Mouse (Mus musculus): ENCODE results near the gene Rad1. TPM values are rescaled to one million over a fixed set of nuclear protein-coding genes. Genes with fewer than 3 reads are reported as not detected.
"Not testable (repeated sequence)": the region's sequence is repeated elsewhere in the genome, so short reads cannot be mapped to it uniquely, and the experiment has no call there.

The Rad1 gene
- total RNA-seq (2021): 1 to 10 TPM; 7.2 to 8.5 TPM
- long read RNA-seq, experiment 1, transcript Rad1-201 (6 exons, 1,514 nt): major isoform, 8 of 15 reads
- long read RNA-seq, experiment 1, partial matches to known transcripts: 0 of 15 reads
- long read RNA-seq, experiment 1, other reads (novel, unspliced or antisense): 7 of 15 reads
- long read RNA-seq, experiment 2, transcript Rad1-201 (6 exons, 1,514 nt): major isoform, 7 of 20 reads
- long read RNA-seq, experiment 2, partial matches to known transcripts: 6 of 20 reads
- long read RNA-seq, experiment 2, other reads (novel, unspliced or antisense): 7 of 20 reads

DNA sequence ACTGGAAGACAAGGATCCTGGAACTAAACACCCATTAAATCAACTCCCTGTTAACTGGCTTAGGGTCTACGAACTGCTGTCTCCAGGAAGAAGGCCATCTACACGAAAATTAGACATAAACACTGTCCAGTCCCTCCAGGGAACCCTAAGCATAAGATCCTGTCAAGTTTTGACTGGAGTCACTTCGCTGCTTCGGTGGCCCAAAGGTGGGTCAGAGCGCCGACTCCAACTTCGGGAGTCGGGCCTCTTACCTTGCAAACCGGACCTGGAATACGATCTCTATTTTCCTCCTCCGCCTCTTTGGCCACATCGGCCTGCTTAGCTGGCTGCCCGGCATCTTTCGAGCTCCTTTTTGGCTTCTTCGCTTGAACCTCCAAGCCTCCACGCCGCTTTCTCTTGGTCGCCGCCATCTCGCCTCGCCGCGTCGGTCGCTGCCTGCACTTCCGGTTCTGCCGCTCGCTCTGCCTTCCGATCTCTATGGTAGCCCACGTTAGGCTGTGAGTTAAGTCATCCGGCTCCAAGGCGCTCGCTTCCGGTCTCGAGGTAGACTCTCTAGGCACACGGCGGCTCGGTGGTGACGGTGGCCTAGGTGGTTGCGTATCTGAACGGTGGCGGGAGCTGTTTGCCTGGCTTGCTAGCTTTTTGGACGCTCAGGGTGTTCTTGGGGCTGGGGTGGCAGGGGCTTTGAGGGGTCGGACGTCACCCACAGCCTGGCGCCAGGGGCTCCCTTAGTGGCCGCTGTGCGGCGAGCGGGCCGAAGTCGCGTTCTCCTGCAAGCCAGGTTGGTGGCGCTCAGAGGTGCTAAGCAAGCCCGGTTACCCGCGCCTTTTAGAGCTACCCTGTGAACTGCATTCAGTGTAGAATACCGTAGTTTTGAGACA lies at the start of gene Rad1, which contains the start of gene Brix1:
Gene Rad1, plus strand, starts transcription at position 535 of the 881 bp plus-strand sequence.
Gene Brix1, minus strand, starts transcription at position 464 of the 881 bp plus-strand sequence.
- peak; percentile 92 to 93 for DNase-seq
- intact Hi-C loops (cut with DNase I): loop anchor here (10.0 kb wide), 1 partner anchor 909 kb away; the partner anchor contains the start of gene Tars

DNA sequence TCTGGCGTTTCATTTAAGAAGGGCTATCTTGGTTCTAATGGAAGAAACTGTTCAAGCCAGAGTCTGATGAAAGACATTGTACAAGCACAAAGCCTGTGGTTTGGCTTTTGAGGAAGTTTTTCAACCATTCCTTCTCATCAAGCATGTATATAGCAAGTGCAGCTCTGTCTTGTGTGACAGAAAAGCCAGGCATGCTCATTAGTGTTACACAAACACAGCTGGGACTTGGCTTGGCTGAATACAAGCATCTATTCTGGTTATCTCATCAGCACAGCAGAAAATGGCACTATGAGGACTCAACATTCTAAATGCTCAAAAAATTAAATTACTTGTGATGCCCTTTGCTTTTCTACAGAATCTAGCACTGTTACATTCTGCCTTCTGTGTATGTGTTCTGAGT lies 48.9 kb upstream of the Rad1 start:
- no peak for DNase-seq
- intact Hi-C loops (cut with DNase I): no loop called here

GRCm38 (mm10) chr15:10439963-10440362 lies 45.9 kb upstream of the Rad1 start:
- intact Hi-C loops (cut with DNase I): loop anchor here (5.0 kb wide), 1 partner anchor 983 kb away; no protein-coding TSS in a partner anchor
- DNase-seq: peak; percentile 8 to 12

DNA sequence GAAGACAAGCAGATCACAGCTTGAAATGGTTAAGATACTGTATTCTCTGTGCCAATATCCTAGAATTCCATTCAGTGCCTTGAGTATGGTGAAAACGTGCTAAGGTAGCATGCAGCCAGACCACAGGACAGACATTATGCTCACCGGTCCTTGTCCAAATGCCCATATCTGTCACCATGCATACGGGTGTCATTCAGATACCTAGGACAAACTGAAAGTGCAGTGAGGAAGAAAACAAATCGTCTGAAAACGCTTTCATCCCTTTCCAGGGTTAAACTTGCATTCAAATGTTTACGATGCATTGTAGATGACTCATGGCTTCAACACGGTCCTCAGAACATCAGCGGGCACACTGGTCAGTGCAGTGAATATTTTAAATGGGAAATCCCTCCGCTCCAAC lies 44.3 kb upstream of the Rad1 start:
- intact Hi-C loops (cut with DNase I): loop anchor here (5.0 kb wide), 1 partner anchor 984 kb away; no protein-coding TSS in a partner anchor
- DNase-seq: no peak

DNA sequence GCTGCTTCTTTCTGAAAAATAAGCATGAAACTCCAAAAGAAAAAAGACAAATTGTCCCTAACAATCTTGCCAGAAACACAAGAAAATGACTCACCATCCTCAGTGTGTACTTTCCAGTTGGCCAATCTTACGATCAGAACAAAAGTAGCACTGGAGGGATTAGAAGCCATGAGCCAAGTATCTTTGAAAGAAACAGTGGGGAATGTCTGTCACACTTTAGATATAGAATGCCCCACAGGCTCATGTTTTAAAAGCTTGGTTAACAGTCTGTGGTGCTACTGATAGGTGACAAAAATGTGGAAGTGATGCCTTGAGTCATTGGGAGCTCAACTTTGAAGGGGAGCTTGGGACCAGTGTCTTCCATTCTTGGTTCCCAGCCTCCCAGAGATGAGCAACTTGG lies 43.5 kb upstream of the Rad1 start:
- no peak for DNase-seq
- intact Hi-C loops (cut with DNase I): loop anchor here (5.0 kb wide), 1 partner anchor 985 kb away; no protein-coding TSS in a partner anchor

GRCm38 (mm10) chr15:10447102-10447501 lies 38.7 kb upstream of the Rad1 start:
- intact Hi-C loops (cut with DNase I): no loop called here
- DNase-seq: no peak

DNA sequence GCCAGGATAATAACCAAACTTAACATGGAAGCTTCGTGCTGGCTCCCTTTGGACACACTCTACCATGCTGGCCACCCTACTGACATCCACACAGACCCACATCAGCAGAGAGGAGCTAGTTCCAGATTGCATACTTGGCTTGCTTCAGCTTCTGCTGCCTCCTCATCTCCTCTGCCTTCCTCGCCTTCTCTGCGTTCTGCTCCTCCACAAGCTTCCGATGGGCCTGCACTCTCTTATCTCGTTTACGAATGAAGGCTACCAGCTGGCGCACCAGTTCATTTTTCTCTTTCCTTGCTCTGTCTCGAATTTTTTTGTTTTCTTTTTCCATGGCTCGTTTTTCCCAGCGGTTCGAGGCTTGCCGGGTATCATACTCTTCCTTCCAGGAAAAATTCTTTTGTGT lies 24.8 kb upstream of the Rad1 start:
- DNase-seq: peak in 1 of 2 experiments; percentile 14

GRCm38 (mm10) chr15:10463555-10463954 lies 22.3 kb upstream of the Rad1 start:
- DNase-seq: no peak
- intact Hi-C loops (cut with DNase I): no loop called here

More for the DNA sequence above, 24.8 kb upstream of the Rad1 start:
- intact Hi-C loops (cut with DNase I): no loop called here

GRCm38 (mm10) chr15:10464678-10465077 lies 21.1 kb upstream of the Rad1 start:
- intact Hi-C loops (cut with DNase I): no loop called here
- DNase-seq: no peak

GRCm38 (mm10) chr15:10468761-10469160 lies 17.1 kb upstream of the Rad1 start:
- DNase-seq: no peak
- intact Hi-C loops (cut with DNase I): no loop called here

DNA sequence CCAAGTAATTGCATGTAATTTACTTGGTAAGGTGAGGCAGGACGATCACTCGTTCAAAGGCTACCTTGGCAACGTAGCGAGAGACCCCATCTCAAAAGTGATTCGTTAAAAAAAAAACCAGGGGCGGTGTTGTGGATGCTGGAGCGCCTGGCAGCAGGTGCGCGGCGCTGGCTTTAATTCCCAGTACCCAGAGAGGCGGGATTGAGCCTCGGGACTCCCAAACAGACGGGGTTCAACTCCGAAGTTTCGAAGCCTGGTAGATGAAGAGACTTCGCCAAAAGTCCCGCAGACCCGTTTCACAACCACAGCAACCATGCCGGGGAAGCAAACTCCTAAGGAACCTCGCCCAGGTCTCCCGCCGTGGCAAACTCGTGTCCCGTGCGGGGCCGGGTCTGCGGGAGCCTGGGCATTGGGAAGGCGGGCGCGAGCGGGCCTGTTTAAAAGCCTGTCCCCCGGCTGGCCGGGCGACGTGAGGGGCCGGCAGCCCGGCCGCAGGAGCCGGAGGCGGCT lies 16.1 kb upstream of the Rad1 start:
- intact Hi-C loops (cut with DNase I): no loop called here
- no peak for DNase-seq

DNA sequence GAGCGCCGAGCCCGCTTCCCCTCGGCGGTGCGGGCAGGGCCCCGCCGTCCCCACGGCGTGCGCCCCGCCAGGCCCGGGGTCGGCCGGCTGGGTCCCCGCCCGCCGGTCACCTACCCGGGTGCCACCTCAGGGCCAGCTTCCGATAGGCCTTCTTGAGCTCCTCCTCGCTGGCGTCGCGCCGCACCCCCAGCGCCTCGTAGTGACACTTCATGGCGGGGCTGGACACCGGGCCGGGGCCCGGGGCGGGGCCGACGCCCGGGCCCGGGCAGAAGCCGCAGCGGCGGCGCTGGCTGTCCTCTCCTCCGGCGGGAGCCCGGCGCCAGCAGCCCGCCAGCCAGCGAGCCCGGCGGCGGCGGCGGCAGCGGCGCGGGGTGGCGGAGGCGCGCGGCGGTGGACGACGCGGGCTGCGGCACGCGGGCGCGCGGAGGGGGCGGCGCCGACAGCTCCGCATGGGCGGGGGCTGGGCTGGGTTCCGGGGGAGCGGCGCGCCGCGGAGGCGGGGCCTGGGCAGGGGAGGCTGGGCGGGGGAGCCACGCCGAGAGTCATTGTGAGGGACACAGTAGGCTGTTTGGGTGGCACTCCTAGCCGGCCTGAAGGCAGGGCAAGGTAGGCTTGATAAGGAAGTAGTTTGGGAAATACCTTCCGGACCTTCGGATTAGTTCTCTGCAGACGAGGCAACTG lies 15.5 kb upstream of the Rad1 start, which contains the start of gene Dnajc21:
Gene Dnajc21, minus strand, starts transcription at position 366 of the 681 bp plus-strand sequence.
- intact Hi-C loops (cut with DNase I): no loop called here
- peak; percentile 88 to 91 for DNase-seq

GRCm38 (mm10) chr15:10470941-10471340 lies 14.9 kb upstream of the Rad1 start:
- intact Hi-C loops (cut with DNase I): no loop called here
- DNase-seq: no peak

GRCm38 (mm10) chr15:10486365-10486839 lies 584 bp downstream of the Rad1 start:
- no peak for DNase-seq
- intact Hi-C loops (cut with DNase I): loop anchor here (10.0 kb wide), 1 partner anchor 908 kb away; the partner anchor contains the start of gene Tars

GRCm38 (mm10) chr15:10487246-10487645 lies 1.4 kb downstream of the Rad1 start:
- DNase-seq: no peak
- intact Hi-C loops (cut with DNase I): loop anchor here (10.0 kb wide), 1 partner anchor 908 kb away; the partner anchor contains the start of gene Tars

GRCm38 (mm10) chr15:10490101-10490500 lies 4.3 kb downstream of the Rad1 start:
- DNase-seq: no peak
- intact Hi-C loops (cut with DNase I): no loop called here

GRCm38 (mm10) chr15:10495944-10496343 lies 10.1 kb downstream of the Rad1 start:
- no peak for DNase-seq
- intact Hi-C loops (cut with DNase I): loop anchor here (5.0 kb wide), 1 partner anchor 91 kb away; no protein-coding TSS in a partner anchor

- intact Hi-C loops (cut with DNase I): loop anchor here (5.0 kb wide), 1 partner anchor 91 kb away; no protein-coding TSS in a partner anchor
- not testable (repeated sequence) for DNase-seq
Observed at GRCm38 (mm10) chr15:10496696-10497095, 10.9 kb downstream of the Rad1 start.

GRCm38 (mm10) chr15:10499593-10499992 lies 13.8 kb downstream of the Rad1 start:
- no peak for DNase-seq
- intact Hi-C loops (cut with DNase I): loop anchor here (5.0 kb wide), 1 partner anchor 88 kb away; no protein-coding TSS in a partner anchor

DNA sequence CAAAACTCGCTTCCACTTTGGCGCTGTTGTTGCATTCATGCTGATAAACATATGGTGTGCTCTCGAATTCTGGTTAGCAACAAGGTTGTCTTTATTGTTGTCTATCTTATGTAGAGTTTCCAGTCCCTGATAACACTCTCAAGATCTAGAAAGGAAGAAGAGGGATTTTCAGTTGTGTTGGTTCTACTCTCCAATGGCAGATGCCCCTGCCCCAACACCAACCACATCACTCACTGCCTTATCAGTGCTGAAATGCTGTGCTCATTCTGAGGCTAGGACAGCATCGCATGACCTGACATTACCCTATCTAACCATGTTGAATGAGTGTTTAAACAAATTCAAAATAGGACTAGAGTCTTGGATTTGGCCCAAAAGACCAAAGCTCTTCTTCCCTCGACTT lies 14.2 kb downstream of the Rad1 start:
- intact Hi-C loops (cut with DNase I): loop anchor here (2.0 to 10.0 kb wide), 2 partner anchors 215 to 401 kb away; partner anchors contain the start of gene Rai14
- no peak for DNase-seq
